Mouse (Mus musculus) Muller cell, postnatal 12 days (primary cell): ENCODE measurements at regions not wholly inside any gene's neighbourhood (a gene's known extent, or its start where the extent isn't known, plus 50 kb on each side); places are given as distances from the start of the nearest gene placed in this dataset.

ENCODE experiments used
- DNase-seq: peaks from one replicate; pipeline ENCODE4 v3.0.0-alpha.2; 2015; ENCODE audit errors: inconsistent ontology term

DNA sequence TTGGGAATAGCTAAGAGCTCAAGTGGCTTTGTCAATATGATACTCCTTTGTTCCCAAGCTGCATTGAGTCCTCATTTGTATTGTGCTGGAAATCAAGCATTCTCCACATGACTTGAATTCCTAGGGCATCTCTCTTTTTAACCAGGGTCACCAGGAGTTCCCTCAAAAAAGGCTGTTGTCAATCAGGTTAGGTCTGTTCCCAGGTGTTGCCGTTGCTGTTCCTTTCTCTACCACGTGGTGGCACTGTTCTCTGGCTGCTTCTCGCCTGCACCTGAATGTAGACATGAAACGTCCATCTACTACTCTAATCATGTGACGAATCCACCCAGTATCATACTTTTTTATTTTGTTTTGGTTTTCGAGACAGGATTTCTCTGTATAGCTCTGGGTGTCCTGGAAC is 118.3 kb downstream of the S1pr1 start:
- peak; percentile 18 for DNase-seq

DNA sequence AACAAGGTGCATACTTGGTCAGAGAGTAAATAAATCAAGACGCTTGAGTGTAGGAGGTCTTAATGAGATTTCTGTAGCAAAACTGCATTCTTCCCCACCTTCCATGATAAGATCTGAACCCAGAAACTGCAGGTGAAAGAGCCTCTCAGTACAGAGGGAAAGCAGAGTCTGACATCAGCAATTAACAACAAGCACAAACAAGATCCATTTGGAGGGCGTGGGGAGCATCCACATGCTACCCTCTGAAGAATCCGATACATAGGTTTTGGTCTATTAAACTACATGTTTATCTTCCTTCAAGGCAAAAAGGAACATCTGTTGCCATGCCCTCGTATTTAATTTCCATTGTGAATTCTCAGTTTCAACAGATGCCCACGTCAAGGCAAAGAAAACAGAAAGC is 124.2 kb downstream of the S1pr1 start:
- no peak for DNase-seq

DNA sequence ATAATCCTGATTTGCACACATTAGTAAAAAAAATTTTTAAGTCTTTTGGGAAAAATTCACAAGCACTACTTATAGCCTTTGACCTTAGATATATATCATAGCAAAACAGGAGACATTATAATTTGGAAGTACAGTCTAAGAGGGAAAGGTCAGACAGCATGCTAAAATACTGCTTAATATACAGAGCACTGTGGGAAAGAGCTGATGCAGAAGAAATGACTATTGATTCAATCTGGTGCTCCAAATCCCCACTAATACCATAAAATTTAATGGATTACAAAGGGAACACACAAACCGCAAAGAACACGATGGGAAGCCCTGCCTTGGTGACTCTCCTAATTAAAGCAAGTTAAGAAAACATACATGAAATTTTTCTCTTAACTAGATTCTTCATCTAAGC is 126.3 kb downstream of the S1pr1 start:
- DNase-seq, result no peak

DNA sequence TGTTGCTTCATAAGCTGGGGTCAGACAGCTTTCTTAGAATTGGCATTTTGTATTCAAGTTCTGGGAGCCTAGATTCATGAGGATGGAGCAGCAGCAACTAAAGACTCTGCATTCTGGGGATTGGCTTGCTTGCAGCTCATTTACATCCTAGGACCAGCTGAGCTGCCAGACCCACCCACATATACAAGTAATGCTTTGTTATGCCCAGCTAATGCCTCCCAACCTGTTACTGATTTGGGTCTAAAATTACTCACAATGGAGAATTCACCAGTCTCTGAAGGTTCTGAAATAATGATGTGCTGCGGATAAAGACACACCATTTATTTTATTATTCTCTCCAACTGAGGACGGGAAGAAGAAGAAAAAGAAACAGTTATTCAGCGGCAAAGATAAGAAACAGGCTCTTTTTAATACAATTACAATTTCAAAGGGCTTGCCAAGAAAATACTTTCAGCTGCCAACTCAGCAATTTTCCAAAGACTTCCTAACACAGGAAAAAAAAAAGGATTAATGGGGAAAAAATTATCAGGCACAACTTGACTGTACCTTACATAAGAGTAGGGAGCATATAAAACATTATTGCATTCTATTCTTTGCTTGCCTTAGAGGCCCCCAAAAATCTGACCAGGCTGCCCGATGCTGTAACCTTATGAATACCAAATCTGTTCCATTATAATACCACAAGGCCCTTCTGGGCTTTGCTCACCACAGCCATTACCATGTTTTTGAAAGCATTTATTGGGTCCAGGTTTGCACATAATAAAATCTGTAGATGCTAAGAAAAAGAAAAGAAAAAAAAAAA is 134.5 kb downstream of the S1pr1 start:
- peak; percentile 56 for DNase-seq

DNA sequence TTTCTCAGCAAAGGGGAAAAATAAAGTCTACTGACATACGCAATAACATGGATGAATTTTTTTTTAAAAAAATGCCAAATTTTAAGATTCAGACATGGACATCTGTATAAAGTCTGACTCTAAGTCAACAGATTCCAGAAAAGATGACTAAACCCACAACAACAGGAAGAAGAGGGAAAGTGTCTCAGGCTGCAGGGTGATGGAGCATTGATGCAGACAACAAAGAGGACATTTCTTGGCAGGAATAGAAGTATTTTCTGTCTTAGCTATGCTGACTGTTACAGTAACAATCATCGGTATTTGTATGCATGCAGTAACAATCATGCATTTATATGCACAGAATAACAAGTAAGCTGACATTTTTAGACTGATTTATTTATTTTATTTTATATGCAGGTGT is 139.5 kb downstream of the S1pr1 start:
- peak; percentile 80 for DNase-seq

DNA sequence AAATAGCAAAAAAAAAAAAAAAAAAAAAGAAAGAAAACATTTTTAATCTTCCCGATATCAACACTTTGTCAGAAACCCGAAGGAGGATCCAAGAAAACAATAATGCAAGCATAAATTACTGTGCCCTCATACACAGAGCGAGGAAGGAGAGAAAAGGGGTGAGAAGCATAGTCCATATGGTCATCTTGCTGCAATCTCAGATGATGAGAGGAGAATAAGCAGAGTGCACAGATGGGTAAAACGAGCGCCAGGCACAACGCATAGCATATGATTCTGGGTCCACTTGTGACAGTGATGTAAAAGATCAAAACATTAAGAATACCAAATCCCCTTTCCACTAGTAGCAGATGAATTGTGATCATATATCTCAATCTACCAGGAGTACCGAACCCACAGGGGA is 152.1 kb downstream of the S1pr1 start:
- DNase-seq, result no peak

DNA sequence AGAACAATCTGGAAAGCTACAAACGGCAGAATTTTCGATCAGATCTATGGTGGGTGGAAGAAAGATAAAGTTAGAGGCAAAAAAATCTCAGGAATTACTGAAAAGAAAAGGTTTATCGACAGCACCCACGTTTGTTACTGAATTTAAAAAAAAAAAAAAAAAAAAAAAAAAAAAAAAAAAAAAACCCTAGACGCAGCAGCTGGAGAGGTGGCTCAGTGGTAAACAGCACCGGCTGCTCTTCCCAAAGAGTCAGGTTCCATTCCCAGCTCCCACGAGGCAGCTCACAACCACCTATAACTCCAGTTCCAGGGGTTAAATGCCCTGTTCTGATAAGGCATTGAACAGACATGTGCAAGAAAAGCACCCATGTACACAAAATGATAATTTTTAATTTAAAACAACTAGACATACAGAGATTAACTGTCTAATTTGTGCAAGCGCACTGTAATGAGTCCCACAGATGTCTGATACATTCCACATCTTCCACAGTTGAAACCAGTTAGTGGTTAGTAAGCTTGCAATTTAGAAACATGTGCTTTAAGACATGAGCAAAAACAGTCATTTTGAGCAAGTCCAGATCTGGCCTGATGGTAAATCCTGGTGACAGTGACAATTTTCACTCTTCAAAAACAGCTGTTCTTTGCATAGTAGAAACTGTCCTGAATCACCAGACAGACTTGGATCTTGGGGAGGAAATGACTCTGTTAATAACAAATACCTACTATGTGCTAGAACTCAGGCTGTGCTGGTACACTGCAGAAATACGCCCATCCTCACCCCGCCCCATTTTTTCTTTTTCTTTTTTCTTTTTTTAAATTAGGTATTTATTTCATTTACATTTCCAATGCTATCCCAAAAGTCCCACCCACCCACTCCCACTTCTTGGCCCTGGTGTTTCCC is 159.8 kb downstream of the S1pr1 start:
- no peak for DNase-seq

DNA sequence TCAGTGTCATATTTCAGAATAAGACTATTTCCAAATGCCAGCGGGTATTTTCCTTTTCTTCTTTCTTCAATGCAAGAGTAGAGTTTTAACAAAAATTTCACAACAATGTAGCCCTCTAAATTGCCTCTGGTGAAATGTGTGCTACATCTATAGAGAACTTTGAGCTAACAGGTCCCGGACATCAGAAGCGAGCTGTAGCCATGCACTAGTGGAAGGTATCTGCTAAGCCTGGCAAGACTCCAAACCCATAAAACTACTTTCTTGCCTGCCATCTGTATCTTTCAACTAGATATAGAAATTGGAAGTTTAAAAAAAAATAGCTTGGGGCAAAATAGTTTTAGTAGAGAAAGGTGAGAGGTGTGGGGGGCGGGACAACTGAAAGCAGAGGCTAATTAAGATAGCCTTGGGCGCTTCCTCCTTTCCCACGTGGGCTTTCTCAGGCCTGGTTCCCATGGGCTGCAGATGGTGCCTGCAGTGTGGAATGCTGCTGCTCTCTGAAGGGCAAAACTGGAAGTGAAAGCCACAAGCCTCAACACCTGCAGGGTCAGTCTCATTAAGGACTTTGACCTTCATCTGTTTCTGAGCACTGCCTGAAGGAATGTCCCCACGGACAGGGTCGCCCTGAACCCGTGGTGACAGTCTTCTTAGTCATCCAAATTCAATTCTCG is 160.9 kb downstream of the S1pr1 start:
- DNase-seq, result peak; percentile 63

DNA sequence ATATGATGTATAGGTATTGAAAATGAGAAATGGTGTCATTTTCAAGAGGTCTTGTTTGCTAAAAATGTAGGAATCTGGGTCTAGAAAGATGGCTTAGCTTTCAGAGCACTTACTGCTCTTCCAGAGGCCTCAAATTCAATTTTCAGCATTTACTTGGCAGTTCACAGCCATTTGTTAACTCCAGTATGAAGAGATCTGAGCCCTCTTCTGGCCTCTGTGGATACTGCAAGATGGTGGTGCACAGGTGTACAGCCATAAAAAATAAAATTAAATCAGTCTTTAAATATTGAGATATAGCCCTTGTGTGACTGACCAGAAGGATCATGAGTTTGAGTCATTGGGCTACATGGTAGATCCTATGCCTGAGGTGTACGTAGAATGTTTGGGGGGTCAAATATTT is 173.1 kb downstream of the S1pr1 start:
- DNase-seq, result peak; percentile 4

DNA sequence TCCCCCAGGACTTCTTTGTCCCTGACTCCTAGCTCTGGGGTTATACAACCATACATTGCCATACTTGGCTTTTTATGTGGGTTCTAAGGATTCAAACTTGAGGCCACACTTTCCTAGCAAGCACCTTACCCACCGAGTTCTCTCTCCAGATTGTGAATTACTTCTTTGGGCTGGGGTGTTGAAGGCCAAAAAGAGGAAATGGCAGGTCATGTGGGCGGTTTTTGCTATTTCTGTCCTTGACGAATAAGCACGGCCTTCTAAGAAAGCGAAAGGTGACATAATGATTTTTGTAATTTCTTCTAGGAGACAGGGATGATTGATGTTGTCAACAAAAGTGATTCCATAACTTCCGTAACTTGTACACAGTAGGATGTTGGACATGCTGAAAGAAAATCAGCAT is 176.5 kb downstream of the S1pr1 start:
- DNase-seq, result no peak

DNA sequence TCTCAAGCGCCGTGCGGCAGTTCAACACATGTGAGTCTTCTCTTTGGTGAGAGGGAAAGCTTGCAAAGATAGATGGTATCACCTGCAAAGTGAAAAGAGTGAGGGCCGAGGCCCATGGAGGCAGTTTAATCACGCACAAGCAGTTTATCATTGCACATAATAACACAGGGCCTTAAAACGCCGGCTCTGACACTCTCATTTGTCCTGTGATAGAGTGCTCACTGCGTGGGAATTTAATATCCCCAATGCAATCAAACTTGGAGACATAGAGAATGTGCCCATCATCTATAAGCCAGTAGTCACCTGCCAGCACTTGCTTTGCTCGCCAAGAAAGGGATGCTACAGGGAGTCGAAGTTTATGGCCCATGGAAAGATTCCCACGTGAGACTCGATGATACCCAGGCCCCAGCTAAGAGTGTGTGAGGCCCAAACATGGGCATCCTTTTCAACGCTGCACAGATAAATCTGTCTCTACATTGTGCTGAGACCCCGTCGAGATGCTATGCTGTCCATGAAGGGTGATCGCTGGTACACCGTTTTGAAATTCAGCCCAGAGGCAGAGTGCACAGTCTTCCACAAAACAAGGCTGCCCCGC is 182.6 kb downstream of the S1pr1 start:
- DNase-seq, result no peak

DNA sequence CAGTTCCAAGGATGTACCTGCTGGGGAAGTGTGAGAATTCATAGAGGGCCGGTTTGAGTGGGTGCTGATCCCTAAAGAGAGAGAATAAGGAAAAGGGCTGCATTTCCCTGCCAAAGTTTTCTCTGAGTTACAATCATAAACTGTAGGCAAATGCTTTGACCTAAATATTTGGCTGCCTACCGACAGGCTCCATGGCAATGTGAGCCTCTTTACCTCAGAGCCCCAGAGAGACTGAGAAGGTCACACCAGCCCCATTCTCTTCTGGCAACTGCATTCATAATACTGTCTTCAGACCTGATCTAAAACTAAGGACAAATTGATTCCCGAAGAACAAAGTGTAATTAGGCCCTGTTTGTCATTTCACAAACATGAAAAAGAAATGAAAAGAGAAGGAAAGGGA is 184.4 kb downstream of the S1pr1 start:
- no peak for DNase-seq

DNA sequence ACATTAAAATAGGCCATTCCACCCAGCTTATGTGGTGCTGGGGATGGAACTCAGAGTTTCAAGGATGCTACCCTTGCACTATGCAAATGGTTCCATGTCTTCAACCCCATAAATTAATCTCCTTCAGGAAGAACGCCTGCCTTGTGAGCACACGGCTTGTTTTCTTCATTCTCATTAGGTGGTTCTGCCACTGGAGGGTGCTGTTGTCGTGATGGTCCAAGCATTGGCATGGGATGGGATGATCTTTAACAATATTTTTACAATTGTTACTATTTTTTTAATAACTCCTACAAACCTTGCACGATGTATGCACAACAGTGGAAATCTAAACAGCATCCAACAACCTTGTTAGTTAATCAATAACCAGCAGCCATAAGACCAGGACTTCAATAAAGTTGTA is 185.0 kb downstream of the S1pr1 start:
- DNase-seq, result no peak

DNA sequence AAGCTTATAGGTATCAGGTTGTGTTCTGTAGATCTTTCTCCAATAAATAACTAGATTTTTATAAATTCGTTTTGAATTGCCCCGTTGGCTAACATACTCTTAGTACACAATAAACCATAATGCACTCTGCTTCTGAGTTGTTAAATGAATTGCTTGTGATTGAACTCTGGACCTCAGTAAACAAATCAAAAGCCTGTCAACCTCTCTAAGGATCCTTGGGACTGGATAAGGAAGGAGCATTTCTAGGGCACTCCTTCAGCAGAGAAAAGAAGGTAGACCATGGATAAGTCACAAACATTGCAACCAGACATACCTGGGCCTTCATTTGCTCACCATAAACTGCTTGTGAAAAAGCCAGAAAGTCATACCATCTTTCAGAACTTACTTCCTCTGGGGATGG is 191.4 kb downstream of the S1pr1 start:
- DNase-seq, result no peak

DNA sequence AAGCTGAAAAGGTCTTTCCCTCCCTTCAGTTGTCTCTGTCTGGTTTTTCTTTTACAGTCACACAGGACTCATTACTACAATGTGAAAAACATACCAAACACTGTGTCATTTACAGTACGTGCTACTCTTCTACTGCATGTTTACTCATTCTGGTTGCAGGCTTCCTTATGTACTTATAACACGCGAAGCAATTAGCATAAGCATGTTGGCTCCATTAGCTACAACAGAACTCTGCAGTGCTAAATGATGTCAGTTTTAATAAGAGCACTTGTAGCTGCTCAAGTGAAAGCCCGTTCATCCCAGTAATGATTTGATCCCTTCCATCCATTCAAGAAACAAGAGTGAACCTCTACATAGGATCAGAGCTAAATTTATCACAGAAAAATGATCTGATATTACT is 199.2 kb downstream of the S1pr1 start:
- DNase-seq, result no peak

DNA sequence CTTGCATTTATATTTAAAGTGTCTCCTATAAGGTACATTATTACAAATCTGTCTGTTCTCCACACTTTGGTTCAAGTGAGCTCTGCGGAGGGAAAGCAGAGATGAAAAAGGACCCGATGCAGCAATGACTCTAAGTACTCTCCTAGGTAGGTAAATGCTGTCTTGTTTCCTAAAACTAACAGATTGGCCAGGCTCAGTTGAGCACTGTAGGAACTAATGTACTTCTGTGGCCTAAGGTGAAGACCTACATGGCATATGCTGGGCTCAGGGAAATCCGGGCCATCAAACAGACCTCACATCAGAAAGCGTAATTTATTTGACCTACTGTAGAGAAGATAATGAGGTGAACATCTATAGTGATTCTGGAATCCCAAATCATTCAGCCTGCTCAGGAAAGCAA is 205.2 kb downstream of the S1pr1 start:
- no peak for DNase-seq

DNA sequence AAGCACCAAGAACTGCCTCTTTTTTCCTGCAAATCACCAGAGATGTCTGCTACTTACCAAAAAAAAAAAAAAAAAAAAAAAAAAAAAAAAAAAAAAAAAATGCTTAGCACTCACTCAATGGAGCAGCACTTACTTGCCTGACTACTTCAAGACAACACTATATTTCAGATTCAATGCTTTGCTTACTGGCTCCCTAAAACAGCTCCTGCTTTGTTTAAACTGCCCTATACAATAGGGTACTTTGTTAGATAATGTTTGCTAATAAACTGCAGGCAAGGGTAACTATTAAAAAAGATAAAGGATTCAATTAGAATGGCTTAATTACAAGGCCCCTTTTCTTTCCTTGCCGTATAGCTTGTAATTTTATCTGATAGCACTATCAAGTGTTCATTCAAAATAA is 217.5 kb downstream of the S1pr1 start:
- DNase-seq, result no peak

DNA sequence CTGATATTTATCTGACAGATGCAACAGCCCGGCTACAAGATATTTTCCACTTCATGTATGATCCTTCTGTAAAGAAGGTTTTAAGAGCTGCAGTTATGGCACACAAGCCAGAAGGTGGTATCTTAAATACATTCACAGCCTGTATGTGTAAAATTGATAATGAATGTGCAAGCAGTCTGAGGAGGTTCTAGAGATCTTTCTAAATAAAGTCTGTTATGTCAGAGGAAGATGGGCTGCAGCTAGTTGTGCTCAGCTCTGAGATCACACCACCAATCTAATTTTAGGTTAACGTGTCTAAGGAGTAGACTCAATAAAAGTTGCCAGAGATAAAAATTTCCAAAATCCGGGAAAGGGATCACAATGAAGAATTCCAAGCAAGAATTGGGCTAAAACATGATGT is 218.8 kb downstream of the S1pr1 start:
- DNase-seq, result no peak

DNA sequence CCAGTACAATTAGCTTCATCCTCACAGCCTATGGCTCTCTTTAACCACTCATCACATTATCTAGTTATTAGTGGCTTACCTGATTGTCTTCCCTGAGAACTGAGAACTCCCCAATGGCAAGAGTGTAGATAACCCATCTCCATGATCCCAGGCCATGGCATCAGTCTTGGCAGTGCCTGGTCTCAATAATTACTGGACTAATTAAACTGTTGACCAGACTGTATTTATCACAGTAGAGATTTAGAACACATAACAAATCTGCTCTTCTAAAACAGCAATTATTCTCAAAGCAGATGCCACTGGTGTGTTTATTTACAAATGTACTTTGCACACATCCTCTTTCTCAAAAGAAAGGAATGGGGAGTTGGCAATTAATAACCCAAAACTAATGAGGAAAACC is 219.2 kb downstream of the S1pr1 start:
- no peak for DNase-seq

DNA sequence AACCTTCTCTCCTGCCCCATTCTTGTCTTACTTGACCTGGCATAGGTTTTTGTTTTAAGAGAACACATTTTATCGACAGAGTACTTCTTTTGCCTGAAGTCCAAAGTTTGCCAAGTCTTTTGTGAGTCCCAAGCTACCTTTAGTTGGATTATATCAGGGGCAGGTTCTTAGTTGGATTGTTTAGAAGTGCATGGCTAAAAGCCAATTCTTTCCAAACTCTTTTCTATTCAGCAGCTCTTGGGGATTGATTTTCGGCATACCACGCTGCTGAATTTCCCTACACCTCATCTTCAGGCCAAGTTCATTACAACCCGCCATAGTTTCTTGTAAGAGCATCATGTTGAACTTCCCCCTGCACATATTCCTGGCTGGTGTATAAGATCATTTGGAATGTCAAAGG is 245.9 kb downstream of the S1pr1 start:
- no peak for DNase-seq

DNA sequence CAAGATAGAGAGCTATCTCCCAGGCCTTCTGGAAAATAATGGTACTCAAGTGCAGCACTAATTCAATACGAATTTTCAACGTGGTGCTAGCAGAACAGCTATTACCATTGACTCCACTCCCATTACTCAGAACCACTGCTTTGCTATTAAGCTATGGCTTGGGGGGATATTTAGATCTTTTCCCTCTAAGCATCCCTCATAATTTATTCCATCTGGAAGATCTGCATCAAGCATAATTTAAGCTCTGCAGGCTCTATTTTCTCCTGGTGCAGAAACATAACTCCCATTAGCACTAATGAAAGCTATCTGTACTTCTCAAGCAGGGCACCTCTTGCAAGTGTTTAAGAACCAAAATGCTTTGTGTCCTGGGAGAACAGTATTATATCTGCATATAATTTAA is 247.0 kb downstream of the S1pr1 start:
- no peak for DNase-seq

DNA sequence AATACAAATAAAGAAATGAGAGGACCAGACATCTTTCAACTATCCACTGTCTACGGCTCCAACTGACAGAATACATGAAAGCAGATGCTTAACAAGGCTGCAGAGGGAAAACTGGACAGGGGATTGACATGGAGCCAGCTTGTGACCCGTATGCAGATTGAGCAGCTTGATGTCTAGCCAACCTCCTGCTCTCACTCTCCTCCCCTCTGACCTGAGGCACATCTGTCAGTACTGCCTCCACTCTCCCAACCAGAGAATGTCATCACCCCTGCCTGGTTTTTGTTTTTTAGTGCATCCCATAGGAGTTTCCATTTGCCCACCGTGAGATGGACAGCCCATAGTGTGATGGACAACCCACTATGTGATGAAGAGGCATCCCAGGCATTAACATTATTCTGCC is 252.2 kb downstream of the S1pr1 start:
- no peak for DNase-seq
